Mouse (Mus musculus): Measurements from ENCODE around the gene Srarp.

The Srarp gene

DNA sequence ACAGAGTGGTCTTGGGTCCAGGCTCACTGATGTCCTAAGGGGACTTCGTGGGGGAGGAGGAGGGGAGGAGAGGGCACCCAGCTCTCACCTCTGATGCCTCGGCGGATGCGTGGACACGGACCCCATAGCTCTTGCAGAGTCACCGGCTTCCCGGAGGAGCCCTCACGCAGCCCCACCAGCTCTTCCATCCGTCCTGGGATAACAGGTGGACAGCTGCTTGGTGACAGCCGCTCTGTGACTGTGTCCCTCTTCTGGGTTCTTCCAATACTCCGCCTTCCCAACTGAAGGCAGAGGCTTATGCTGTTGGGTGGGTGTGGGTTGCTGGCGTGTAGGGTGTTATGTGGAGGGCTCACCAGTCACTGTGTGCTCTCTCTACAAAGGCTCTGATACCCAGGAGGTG, 38.0 kb downstream of the Srarp start:
- in situ Hi-C loops (cut with MboI; ENCODE audit: low sequenced_read_pairs): no loop called here

DNA sequence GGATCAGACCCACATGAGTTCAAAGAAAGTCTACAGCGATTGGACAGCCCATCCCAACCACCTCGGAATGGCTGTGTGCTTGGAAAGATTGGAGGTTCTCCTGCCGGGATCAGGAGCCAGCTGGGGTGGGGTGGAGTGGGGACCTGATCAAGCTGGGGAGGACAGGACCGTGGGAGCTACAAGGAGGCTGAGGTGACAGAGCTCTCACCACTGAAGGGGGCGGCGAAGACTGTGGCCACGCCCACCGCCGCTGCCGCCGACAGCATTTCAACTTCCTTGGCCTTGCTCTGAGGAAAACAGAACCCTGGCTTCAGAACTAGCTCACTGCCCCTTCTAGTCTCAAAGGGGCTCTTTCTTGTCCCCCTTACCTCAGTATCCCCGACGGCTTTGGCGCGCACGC, 41.2 kb downstream of the Srarp start:
- in situ Hi-C loops (cut with MboI; ENCODE audit: low sequenced_read_pairs): no loop called here

DNA sequence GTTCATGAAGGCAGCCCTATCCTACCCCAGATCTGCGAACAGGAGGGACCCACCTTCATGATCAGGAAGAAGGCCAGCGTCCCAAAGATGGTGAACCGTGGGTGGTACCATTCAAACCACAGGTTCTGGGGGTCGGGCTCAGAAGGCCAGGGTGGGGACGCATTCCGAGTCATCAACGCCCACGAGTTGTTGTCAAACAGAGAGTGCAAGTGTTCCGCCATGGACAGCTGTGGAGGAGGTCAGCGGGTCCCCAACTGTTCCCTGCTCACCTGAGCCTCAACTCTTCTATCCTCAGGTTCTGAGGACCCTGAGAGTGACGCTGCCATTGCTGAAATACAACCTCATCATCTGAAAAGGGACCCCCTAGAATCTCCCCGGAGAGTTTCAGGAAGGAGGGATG, 44.6 kb downstream of the Srarp start:
- in situ Hi-C loops (cut with MboI; ENCODE audit: low sequenced_read_pairs): no loop called here

DNA sequence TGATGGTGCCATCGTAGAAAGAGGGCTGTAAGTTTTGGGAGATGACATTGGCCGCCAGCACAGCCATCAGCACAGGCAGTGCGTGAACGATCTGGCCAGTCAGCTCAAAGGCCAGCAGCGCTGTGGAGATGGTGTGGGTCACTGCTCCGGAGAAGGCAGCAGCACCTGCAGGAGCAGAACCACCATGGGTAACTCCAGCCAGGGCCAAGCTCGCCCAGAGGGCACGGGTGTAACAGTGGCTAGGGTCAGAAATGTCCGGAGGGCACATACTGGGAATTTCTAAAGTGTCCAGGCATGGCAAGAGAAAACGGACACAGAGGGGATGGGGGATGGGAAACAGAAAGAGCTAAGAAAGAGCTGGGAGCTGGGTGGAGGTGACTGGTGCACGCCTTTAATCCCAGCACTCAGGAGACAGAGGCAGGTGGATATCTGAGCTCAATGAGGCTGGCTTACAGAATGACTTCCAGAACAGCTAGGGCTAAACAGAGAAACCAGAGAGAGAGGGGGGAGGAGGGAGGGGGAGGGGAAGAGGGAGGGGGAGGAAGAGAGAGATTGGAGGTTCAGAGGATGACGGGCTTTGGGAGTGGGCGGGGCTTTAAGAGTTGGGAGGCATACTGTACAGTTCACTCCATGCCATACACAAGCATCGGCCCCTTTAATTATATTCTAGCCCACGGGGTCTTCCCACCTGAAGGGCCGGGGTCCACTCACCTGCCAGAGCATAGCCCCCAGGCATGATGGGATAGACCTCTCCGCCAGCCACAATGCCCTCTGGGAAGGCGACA, 46.3 kb downstream of the Srarp start:
- in situ Hi-C loops (cut with MboI; ENCODE audit: low sequenced_read_pairs): no loop called here

DNA sequence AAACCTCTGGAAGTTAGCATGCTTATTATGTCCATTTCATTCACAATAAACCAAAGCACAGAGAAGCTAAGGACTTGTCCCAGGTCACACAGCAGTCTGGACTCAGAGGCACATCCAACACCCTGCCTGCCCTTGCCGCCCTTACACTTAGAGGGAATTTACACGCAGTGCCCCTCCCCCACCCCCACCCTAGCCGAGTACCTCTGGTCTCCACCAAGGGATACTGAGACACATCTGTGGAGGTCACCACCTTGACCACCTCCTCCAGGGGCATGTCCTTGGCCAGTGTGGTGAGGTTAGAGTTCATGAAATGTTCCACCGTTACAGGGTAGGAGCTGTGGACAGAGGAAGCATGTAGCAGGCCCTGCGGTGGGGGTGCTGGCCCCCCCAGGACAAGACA, 48.0 kb downstream of the Srarp start:
- in situ Hi-C loops (cut with MboI; ENCODE audit: low sequenced_read_pairs): no loop called here

DNA sequence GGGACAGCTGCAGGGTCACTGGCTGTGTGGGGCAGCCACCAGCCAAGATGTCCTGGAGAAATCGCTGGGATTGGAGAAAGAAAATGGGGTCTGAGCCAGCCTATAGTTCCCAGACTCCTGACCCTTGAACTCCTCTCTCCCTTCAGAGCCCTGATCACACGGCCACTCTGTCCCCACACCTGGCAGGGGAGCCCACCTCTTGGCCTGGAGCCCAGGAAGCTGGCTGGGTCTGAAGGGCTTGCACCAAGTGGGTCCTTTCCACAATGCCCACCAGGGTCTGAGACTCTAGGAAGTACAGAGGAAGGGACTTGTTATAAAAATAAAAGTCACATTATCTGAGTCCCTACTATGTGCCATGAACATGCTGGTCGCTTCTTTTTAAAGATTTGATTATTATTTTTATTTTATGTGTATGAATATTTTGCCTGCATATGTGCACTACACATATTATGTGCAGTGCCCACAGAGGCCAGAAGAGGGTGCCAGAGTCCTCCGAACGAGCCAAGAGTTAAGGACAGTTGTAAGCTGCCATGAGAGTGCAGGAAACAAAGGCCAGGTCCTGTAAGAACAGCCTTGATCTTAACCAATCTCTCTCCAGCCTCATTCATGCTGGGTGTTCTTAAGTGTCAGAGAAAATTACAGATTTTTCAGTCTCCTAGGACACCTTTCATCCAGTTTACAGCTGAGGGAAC, 48.7 kb downstream of the Srarp start:
- in situ Hi-C loops (cut with MboI; ENCODE audit: low sequenced_read_pairs): no loop called here

DNA sequence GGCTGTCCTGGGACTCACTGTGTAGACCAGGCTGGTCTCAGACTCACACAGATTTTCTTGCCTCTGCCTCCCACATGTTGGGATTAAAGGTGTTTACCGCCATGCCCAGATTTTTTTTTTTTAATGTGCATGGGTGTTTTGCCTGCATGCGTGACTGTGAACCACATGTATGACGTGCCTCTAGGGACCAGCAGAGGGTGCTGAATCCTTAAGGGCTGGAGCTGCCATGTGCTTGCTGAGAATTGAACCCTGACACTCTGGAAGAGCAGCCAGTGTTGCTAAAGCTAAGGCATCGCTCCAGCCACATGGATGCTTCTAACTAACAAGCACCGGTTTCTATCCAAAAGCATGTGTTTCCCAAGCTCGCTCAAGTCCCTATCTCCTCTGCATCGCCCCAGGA, 49.8 kb downstream of the Srarp start:
- in situ Hi-C loops (cut with MboI; ENCODE audit: low sequenced_read_pairs): no loop called here

DNA sequence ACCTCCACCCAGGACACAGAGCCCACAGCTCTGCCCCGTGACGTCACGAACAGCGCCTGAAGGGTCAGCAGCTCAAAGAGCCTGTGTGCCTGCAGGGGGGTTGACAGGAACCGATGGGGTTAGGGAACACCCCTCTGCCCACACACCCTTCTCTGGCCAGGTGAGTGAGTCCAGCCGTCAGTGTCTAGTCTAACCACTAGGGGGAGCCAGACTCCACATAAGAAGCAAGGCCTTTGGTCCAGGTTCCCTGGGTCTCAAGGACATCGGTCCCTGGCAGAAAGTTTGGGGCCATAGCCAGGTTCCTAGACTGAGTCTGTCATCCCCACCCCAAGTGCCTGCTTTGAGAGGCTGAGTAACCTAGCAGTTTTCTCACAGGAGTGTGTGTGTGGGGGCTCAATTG, 50.6 kb downstream of the Srarp start:
- in situ Hi-C loops (cut with MboI; ENCODE audit: low sequenced_read_pairs): no loop called here
